Comparison of ENCODE assay signal across 12 mouse cellular contexts in the genomic region with DNA sequence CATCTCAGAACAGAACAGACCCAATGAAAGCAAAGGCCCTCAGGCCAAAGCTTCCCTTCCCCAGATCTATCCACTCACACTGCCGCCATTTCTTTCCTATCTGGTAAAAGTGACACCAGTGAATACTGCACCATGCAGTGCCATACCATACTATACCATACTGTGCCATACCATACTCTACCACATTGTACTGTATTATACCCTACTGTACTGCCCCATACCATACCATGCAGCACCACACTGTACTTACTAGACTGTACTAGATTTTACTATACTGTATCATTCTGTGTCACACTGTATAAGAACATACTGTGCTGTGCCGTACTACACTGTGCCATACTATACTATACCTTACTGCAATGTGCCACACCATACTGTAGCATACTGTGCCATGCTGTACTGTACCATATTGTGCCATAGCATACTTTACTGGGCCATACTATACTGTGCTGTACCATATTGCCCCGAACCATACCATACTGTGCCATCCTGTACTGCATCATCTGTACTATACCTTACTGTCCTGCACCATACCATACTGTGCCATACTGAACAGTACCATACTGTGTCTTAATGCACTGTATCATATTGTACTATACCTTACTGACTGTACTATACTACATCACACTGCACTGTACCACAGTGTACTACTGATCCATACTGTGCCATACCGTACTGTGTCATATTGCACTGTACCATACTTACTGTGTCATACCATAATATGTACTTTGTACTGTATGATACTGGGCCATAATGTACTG.
DNase-seq lines count a peak whose midpoint lies in the region; ATAC-seq lines count a peak whose summit lies in the region.
"Had no signal": no experiment of that assay in that cellular context is flagged by ENCODE, and none has a peak within 500 bp of the region (broad histone marks: within the 10 kb centered on the region; RNA-seq: fewer than 3 reads in every experiment).

No protein-coding gene starts in this region.

- 91% methylated on average over 4 of the region's 4 CpGs for WGBS in heart, embryonic 15.5 days
- WGBS in midbrain, embryonic 11.5 days: 93% methylated on average over 4 of the region's 4 CpGs
- WGBS in midbrain, embryonic 10.5 days: 93% methylated on average over 4 of the region's 4 CpGs
- WGBS in limb, embryonic 12.5 days: 90% methylated on average over 4 of the region's 4 CpGs

- no peaks in the 10 kb centered on the region for H3K27me3 ChIP-seq in heart, embryonic 15.5 days
- no peaks in the 10 kb centered on the region for H3K27me3 ChIP-seq in midbrain, embryonic 11.5 days (ENCODE audit: control insufficient read depth, insufficient read depth, low read length)
- H3K27me3 ChIP-seq in midbrain, embryonic 10.5 days (ENCODE audit: low read depth, poor library complexity, severe bottlenecking): no peaks in the 10 kb centered on the region
- no peaks in the 10 kb centered on the region for H3K27me3 ChIP-seq in limb, embryonic 12.5 days

- no peak for DNase-seq in heart, postnatal 4 days
- peak; percentile 28 for DNase-seq in midbrain, embryonic 11.5 days (ENCODE audit: low spot score, missing footprints)
- no peak for DNase-seq in midbrain, embryonic 10.5 days (ENCODE audit: low spot score)
- no peak for DNase-seq in gastrocnemius, adult 8-10 months (ENCODE audit: low spot score in 2 of 2)
- no peak for DNase-seq in gastrocnemius, postnatal 25 days
- DNase-seq: cerebellum, postnatal 25 days; gastrocnemius, postnatal 36 days; heart, postnatal 10 days; kidney, adult 9 months had no signal

- H3K27ac ChIP-seq in heart, embryonic 15.5 days: no peak overlapping the region
- no peak overlapping the region for H3K27ac ChIP-seq in midbrain, embryonic 11.5 days (ENCODE audit: low read depth, low read length)
- no peak overlapping the region for H3K27ac ChIP-seq in midbrain, embryonic 10.5 days (replicated peaks)
- no peak overlapping the region for H3K27ac ChIP-seq in limb, embryonic 12.5 days

- no peak overlapping the region for H3K4me3 ChIP-seq in heart, embryonic 15.5 days
- H3K4me3 ChIP-seq in midbrain, embryonic 11.5 days (ENCODE audit: low read depth, low read length): no peak overlapping the region
- H3K4me3 ChIP-seq in midbrain, embryonic 10.5 days: no peak overlapping the region
- H3K4me3 ChIP-seq in limb, embryonic 12.5 days (replicated peaks): no peak overlapping the region

- H3K4me2 ChIP-seq in heart, embryonic 15.5 days: no peak overlapping the region
- H3K4me2 ChIP-seq in midbrain, embryonic 11.5 days: no peak overlapping the region
- H3K4me2 ChIP-seq in limb, embryonic 12.5 days: no peak overlapping the region

- no peak overlapping the region for H3K9ac ChIP-seq in heart, embryonic 15.5 days
- no peak overlapping the region for H3K9ac ChIP-seq in midbrain, embryonic 11.5 days (ENCODE audit: low read length)
- no peak overlapping the region for H3K9ac ChIP-seq in limb, embryonic 12.5 days (replicated peaks)

- peak; percentile 31; the same call in 1 of the 2 replicates for ATAC-seq in heart, embryonic 15.5 days (replicated peaks; ENCODE audit: insufficient number of reproducible peaks, insufficient read depth, low FRiP score, low read depth)
- ATAC-seq in midbrain, embryonic 11.5 days (ENCODE audit: low FRiP score): no peak; the same call in 1 of the 2 replicates
- ATAC-seq in limb, embryonic 12.5 days (ENCODE audit: insufficient number of reproducible peaks, insufficient read depth, low FRiP score, low TSS enrichment, low read depth): peak; percentile 56
- ATAC-seq in monocyte, adult 5-6 weeks (replicated peaks; ENCODE audit: insufficient number of reproducible peaks, low FRiP score, low TSS enrichment, poor library complexity, severe bottlenecking): 0 out of 2 replicates have a peak, but pooled peaks have one; percentile 5

- H3K9me3 ChIP-seq in heart, embryonic 15.5 days (replicated peaks): no peaks in the 10 kb centered on the region
- H3K9me3 ChIP-seq in midbrain, embryonic 11.5 days (ENCODE audit: control insufficient read depth, low read length): no peaks in the 10 kb centered on the region
- H3K9me3 ChIP-seq in midbrain, embryonic 10.5 days (replicated peaks): no peaks in the 10 kb centered on the region
- no peaks in the 10 kb centered on the region for H3K9me3 ChIP-seq in limb, embryonic 12.5 days

- H3K36me3 ChIP-seq in heart, embryonic 15.5 days: no peaks in the 10 kb centered on the region
- no peaks in the 10 kb centered on the region for H3K36me3 ChIP-seq in midbrain, embryonic 11.5 days (ENCODE audit: control insufficient read depth, insufficient read depth, low read length)
- H3K36me3 ChIP-seq in midbrain, embryonic 10.5 days: no peaks in the 10 kb centered on the region
- no peaks in the 10 kb centered on the region for H3K36me3 ChIP-seq in limb, embryonic 12.5 days

- H3K4me1 ChIP-seq in heart, embryonic 15.5 days (replicated peaks): no peaks in the 10 kb centered on the region
- H3K4me1 ChIP-seq in midbrain, embryonic 11.5 days (ENCODE audit: control insufficient read depth, insufficient read depth, low read length): no peaks in the 10 kb centered on the region
- H3K4me1 ChIP-seq in midbrain, embryonic 10.5 days: no peaks in the 10 kb centered on the region
- no peaks in the 10 kb centered on the region for H3K4me1 ChIP-seq in limb, embryonic 12.5 days (replicated peaks)
